Comparison of ENCODE assay signal across 8 mouse cellular contexts in genomic region chr9:62810543-62811515, GRCm38 (mm10). TPM values are rescaled to one million over a fixed set of nuclear protein-coding genes. Genes with fewer than 3 reads are reported as not detected.
DNase-seq lines count a peak whose midpoint lies in the region; ATAC-seq and TF ChIP-seq lines count a peak whose summit lies in the region.

No protein-coding gene starts in this region.

- H3K36me3 ChIP-seq in embryonic facial prominence, embryonic 14.5 days (ENCODE audit: control insufficient read depth, insufficient read depth, low read length), result no peaks in the 10 kb centered on the region
- H3K36me3 ChIP-seq in hindbrain, postnatal 0 days (ENCODE audit: insufficient read depth, low read length), result no peaks in the 10 kb centered on the region
- peaks cover 8% of the 10 kb centered on the region for H3K36me3 ChIP-seq in megakaryocyte, embryonic 14.5 days (replicated peaks; ENCODE audit: low read length)
- H3K36me3 ChIP-seq in spleen, adult 2 months (ENCODE audit: control insufficient read depth, insufficient read depth, low read length), result no peaks in the 10 kb centered on the region

- H3K9me3 ChIP-seq in embryonic facial prominence, embryonic 14.5 days (ENCODE audit: control insufficient read depth, low read length), result no peaks in the 10 kb centered on the region
- H3K9me3 ChIP-seq in hindbrain, postnatal 0 days (ENCODE audit: low read length), result no peaks in the 10 kb centered on the region
- no peaks in the 10 kb centered on the region for H3K9me3 ChIP-seq in megakaryocyte, embryonic 14.5 days

- TF ChIP-seq POLR2A in spleen, adult 2 months (IDR thresholded peaks at IDR 0.05; ENCODE audit: low read depth, low read length), result no peak

- 1% methylated on average over 43 of the region's 58 CpGs for WGBS in embryonic facial prominence, embryonic 14.5 days
- 1% methylated on average over 58 of the region's 58 CpGs for WGBS in hindbrain, postnatal 0 days
- WGBS in spleen, adult 2 months, result under 1% methylated on average over 58 of the region's 58 CpGs

- H3K27me3 ChIP-seq in embryonic facial prominence, embryonic 14.5 days (replicated peaks; ENCODE audit: control insufficient read depth, insufficient read depth, low read length), result no peaks in the 10 kb centered on the region
- H3K27me3 ChIP-seq in hindbrain, postnatal 0 days (ENCODE audit: insufficient read depth, low read length), result no peaks in the 10 kb centered on the region
- no peaks in the 10 kb centered on the region for H3K27me3 ChIP-seq in megakaryocyte, embryonic 14.5 days (replicated peaks)
- no peaks in the 10 kb centered on the region for H3K27me3 ChIP-seq in spleen, adult 2 months (ENCODE audit: control insufficient read depth, insufficient read depth, low read length)

- H3K27ac ChIP-seq in embryonic facial prominence, embryonic 14.5 days (replicated peaks; ENCODE audit: low read depth, low read length), result peak overlapping the region; percentile 96
- peak overlapping the region; percentile 98 for H3K27ac ChIP-seq in hindbrain, postnatal 0 days
- H3K27ac ChIP-seq in spleen, adult 2 months (ENCODE audit: insufficient read depth, low read length), result peak overlapping the region; percentile 98

- intact Hi-C loops in left cerebral cortex, postnatal 25 days (cut with DNase I), result no loop called here

- peaks cover 12% of the 10 kb centered on the region; the same call in 1 of the 2 replicates for H3K4me1 ChIP-seq in embryonic facial prominence, embryonic 14.5 days (ENCODE audit: control insufficient read depth, insufficient read depth, low read length)
- peaks cover 9% of the 10 kb centered on the region for H3K4me1 ChIP-seq in hindbrain, postnatal 0 days (ENCODE audit: insufficient read depth, low read length)
- H3K4me1 ChIP-seq in megakaryocyte, embryonic 14.5 days, result peaks cover 53% of the 10 kb centered on the region
- peaks cover 8% of the 10 kb centered on the region for H3K4me1 ChIP-seq in spleen, adult 2 months (ENCODE audit: control insufficient read depth, insufficient read depth, insufficient read length)

- TF ChIP-seq CTCF in hindbrain, postnatal 0 days (IDR thresholded peaks at IDR 0.05; ENCODE audit: low read depth), result peak; percentile 56
- no peak for TF ChIP-seq CTCF in spleen, adult 2 months (IDR thresholded peaks at IDR 0.05; ENCODE audit: extremely low read depth, insufficient read depth, insufficient read length, insufficient replicate concordance)

- ATAC-seq in embryonic facial prominence, embryonic 14.5 days (ENCODE audit: low read depth), result peak; percentile 53
- peak; percentile 75 for ATAC-seq in hindbrain, postnatal 0 days

- peak overlapping the region; percentile 94 for H3K9ac ChIP-seq in embryonic facial prominence, embryonic 14.5 days (ENCODE audit: low read depth, low read length)
- H3K9ac ChIP-seq in hindbrain, postnatal 0 days (replicated peaks; ENCODE audit: low read length), result peak overlapping the region; percentile 96

- peak overlapping the region; percentile 99 for H3K4me3 ChIP-seq in embryonic facial prominence, embryonic 14.5 days (ENCODE audit: low read depth, low read length)
- peak overlapping the region; percentile 93 for H3K4me3 ChIP-seq in hindbrain, postnatal 0 days (ENCODE audit: low read length)
- peak overlapping the region; percentile 100 for H3K4me3 ChIP-seq in megakaryocyte, embryonic 14.5 days (replicated peaks)
- peak overlapping the region; percentile 95 for H3K4me3 ChIP-seq in spleen, adult 2 months (ENCODE audit: extremely low read depth, insufficient read depth, insufficient read length)

- DNase-seq in left cerebral cortex, postnatal 25 days (ENCODE audit: low spot score in 2 of 2), result peak; percentile 39 to 42
- DNase-seq in left cerebral cortex, adult 18-20 months (ENCODE audit: low spot score in 2 of 2), result no peak
- peak; percentile 39 for DNase-seq in Muller cell, postnatal 12 days (ENCODE audit: inconsistent ontology term)
- DNase-seq in embryonic facial prominence, embryonic 14.5 days (ENCODE audit: low spot score), result no peak
- DNase-seq in hindbrain, postnatal 0 days (ENCODE audit: low spot score), result peak; percentile 70
- DNase-seq in spleen, adult 2 months (ENCODE audit: low read depth in 1 of 2, low spot score in 2 of 2), result peak; percentile 23 to 29
- DNase-seq in kidney, adult 9 months, result no peak

- peak overlapping the region; percentile 86 for H3K4me2 ChIP-seq in embryonic facial prominence, embryonic 14.5 days (ENCODE audit: low read depth, low read length)
- H3K4me2 ChIP-seq in hindbrain, postnatal 0 days (ENCODE audit: low read depth, low read length), result peak overlapping the region; percentile 69

RNA-seq across cellular contexts. Expression of gene Fem1b, which starts 0.9 kb away (rescaled TPM):
- total RNA-seq in left cerebral cortex, postnatal 25 days (2021), result 100 to 1,000 TPM; 103 to 115 TPM
- total RNA-seq in left cerebral cortex, adult 18-20 months (2021), result 100 to 1,000 TPM; 109 to 114 TPM
- 31.8 and 32.0 TPM in 2 replicates for polyA plus RNA-seq in embryonic facial prominence, embryonic 14.5 days (2014; fragmentation: Nextera tagmentation; extraction: Ambion mirVana)
- total RNA-seq in hindbrain, postnatal 0 days (2014; rRNA removed), result 163 and 171 TPM in 2 replicates
- 29.1 and 33.2 TPM in 2 replicates for polyA plus RNA-seq in hindbrain, postnatal 0 days (2015; fragmentation: Nextera tagmentation; extraction: Ambion mirVana)
- polyA plus RNA-seq in megakaryocyte, embryonic 14.5 days (2012; ENCODE audit: insufficient read depth, low replicate concordance), result 2.2 and 4.0 TPM in 2 replicates
- 5.3 and 7.1 TPM in 2 replicates for polyA plus RNA-seq in spleen, adult 2 months (2012; rRNA removed)

RNA-seq across cellular contexts. Expression of gene Cln6, which starts 27.8 kb away (rescaled TPM):
- 10 to 100 TPM in 1 of 2 experiments, 1 to 10 TPM in 1; 9.2 to 10.5 TPM for total RNA-seq in left cerebral cortex, postnatal 25 days (2021)
- total RNA-seq in left cerebral cortex, adult 18-20 months (2021), result 10 to 100 TPM; 10.8 to 14.6 TPM
- polyA plus RNA-seq in embryonic facial prominence, embryonic 14.5 days (2014; fragmentation: Nextera tagmentation; extraction: Ambion mirVana), result 19.0 and 20.6 TPM in 2 replicates
- 31.7 and 41.6 TPM in 2 replicates for total RNA-seq in hindbrain, postnatal 0 days (2014; rRNA removed)
- 9.5 and 10.4 TPM in 2 replicates for polyA plus RNA-seq in hindbrain, postnatal 0 days (2015; fragmentation: Nextera tagmentation; extraction: Ambion mirVana)
- polyA plus RNA-seq in megakaryocyte, embryonic 14.5 days (2012; ENCODE audit: insufficient read depth, low replicate concordance), result 22.2 and 31.6 TPM in 2 replicates
- polyA plus RNA-seq in spleen, adult 2 months (2012; rRNA removed), result 27.7 and 31.6 TPM in 2 replicates

RNA-seq across cellular contexts. Expression of gene Calml4, which starts 47.1 kb away (rescaled TPM):
- total RNA-seq in left cerebral cortex, postnatal 25 days (2021), result 1 to 10 TPM; 1.4 to 2.7 TPM
- total RNA-seq in left cerebral cortex, adult 18-20 months (2021), result not detected
- 16.5 and 19.8 TPM in 2 replicates for polyA plus RNA-seq in embryonic facial prominence, embryonic 14.5 days (2014; fragmentation: Nextera tagmentation; extraction: Ambion mirVana)
- 1.7 and 3.1 TPM in 2 replicates for total RNA-seq in hindbrain, postnatal 0 days (2014; rRNA removed)
- 20.5 and 22.4 TPM in 2 replicates for polyA plus RNA-seq in hindbrain, postnatal 0 days (2015; fragmentation: Nextera tagmentation; extraction: Ambion mirVana)
- 2.3 TPM in 1 of 2 replicates, not detected in the other for polyA plus RNA-seq in megakaryocyte, embryonic 14.5 days (2012; ENCODE audit: insufficient read depth, low replicate concordance)
- 0.62 and 1.6 TPM in 2 replicates for polyA plus RNA-seq in spleen, adult 2 months (2012; rRNA removed)

Comparison
In these comparisons a context has a peak if more than half of its experiments do, and no peak if none do; other contexts are left out.
1. DNase-seq: peak in left cerebral cortex, postnatal 25 days (2 of 2), Muller cell, postnatal 12 days (single experiment), hindbrain, postnatal 0 days (single experiment) and spleen, adult 2 months (2 of 2); none in left cerebral cortex, adult 18-20 months (0 of 2), embryonic facial prominence, embryonic 14.5 days (single experiment) and kidney, adult 9 months (single experiment).
2. Peak in every context shown above with its lines, with median percentiles within 50 percentile points of each other: H3K27ac ChIP-seq and H3K4me3 ChIP-seq.